Comparison of ENCODE assay signal across 12 mouse cellular contexts in genomic region chr7:90061701-90062100, GRCm38 (mm10).
DNase-seq lines count a peak whose midpoint lies in the region; ATAC-seq and TF ChIP-seq lines count a peak whose summit lies in the region.
"Had no signal": no experiment of that assay in that cellular context is flagged by ENCODE, and none has a peak within 500 bp of the region (broad histone marks: within the 10 kb centered on the region; RNA-seq: fewer than 3 reads in every experiment).

No protein-coding gene starts in this region.

- intact Hi-C loops in gastrocnemius, adult 2 months (cut with DNase I): no loop called here
- intact Hi-C loops in left cerebral cortex, adult 2 months (cut with DNase I): no loop called here
- intact Hi-C loops in left cerebral cortex, postnatal 36 days (cut with DNase I): no loop called here

- 27% methylated on average over 7 of the region's 7 CpGs for WGBS in embryonic facial prominence, embryonic 15.5 days
- WGBS in small intestine, adult 2 months: 66% methylated on average over 7 of the region's 7 CpGs
- WGBS in forebrain, embryonic 15.5 days: 85% methylated on average over 7 of the region's 7 CpGs

- H3K9me3 ChIP-seq in embryonic facial prominence, embryonic 15.5 days (replicated peaks): no peaks in the 10 kb centered on the region
- no peaks in the 10 kb centered on the region for H3K9me3 ChIP-seq in forebrain, embryonic 15.5 days
- H3K9me3 ChIP-seq: hindbrain, embryonic 12.5 days had no signal

- ATAC-seq in embryonic facial prominence, embryonic 15.5 days (ENCODE audit: insufficient number of reproducible peaks, low FRiP score, low TSS enrichment, low read depth): no peak
- no peak for ATAC-seq in forebrain, embryonic 15.5 days (replicated peaks)

- TF ChIP-seq CTCF in gastrocnemius, adult 2 months (IDR thresholded peaks at IDR 0.05): no peak
- no peak for TF ChIP-seq CTCF in left cerebral cortex, adult 2 months (IDR thresholded peaks at IDR 0.05)
- no peak for TF ChIP-seq CTCF in small intestine, adult 2 months (IDR thresholded peaks at IDR 0.05; ENCODE audit: extremely low read depth, insufficient read length, insufficient replicate concordance, low read depth, low read length)

- no peak overlapping the region for H3K4me3 ChIP-seq in gastrocnemius, adult 2 months
- H3K4me3 ChIP-seq in left cerebral cortex, adult 2 months: no peak overlapping the region
- no peak overlapping the region for H3K4me3 ChIP-seq in embryonic facial prominence, embryonic 15.5 days (replicated peaks)
- H3K4me3 ChIP-seq in small intestine, adult 2 months (ENCODE audit: low read depth, low read length): no peak overlapping the region
- H3K4me3 ChIP-seq in forebrain, embryonic 15.5 days: no peak overlapping the region
- H3K4me3 ChIP-seq: hindbrain, embryonic 12.5 days; myocyte had no signal

- no peak overlapping the region; the same call in 1 of the 2 replicates for H3K4me2 ChIP-seq in embryonic facial prominence, embryonic 15.5 days (replicated peaks)
- no peak overlapping the region for H3K4me2 ChIP-seq in forebrain, embryonic 15.5 days (replicated peaks)
- H3K4me2 ChIP-seq: hindbrain, embryonic 12.5 days had no signal

- peaks cover 24% of the 10 kb centered on the region for H3K4me1 ChIP-seq in embryonic facial prominence, embryonic 15.5 days
- H3K4me1 ChIP-seq in small intestine, adult 2 months (ENCODE audit: control insufficient read depth, insufficient read depth, insufficient read length, low read length): peaks cover 25% of the 10 kb centered on the region
- H3K4me1 ChIP-seq in forebrain, embryonic 15.5 days: no peaks in the 10 kb centered on the region
- H3K4me1 ChIP-seq: hindbrain, embryonic 12.5 days had no signal

- H3K27me3 ChIP-seq in embryonic facial prominence, embryonic 15.5 days: no peaks in the 10 kb centered on the region
- no peaks in the 10 kb centered on the region for H3K27me3 ChIP-seq in small intestine, adult 2 months (ENCODE audit: control insufficient read depth, insufficient read depth, low read length)
- H3K27me3 ChIP-seq in forebrain, embryonic 15.5 days: no peaks in the 10 kb centered on the region
- H3K27me3 ChIP-seq: hindbrain, embryonic 12.5 days had no signal

- H3K36me3 ChIP-seq in embryonic facial prominence, embryonic 15.5 days: no peaks in the 10 kb centered on the region
- no peaks in the 10 kb centered on the region for H3K36me3 ChIP-seq in small intestine, adult 2 months (ENCODE audit: control insufficient read depth, insufficient read depth, low read length)
- H3K36me3 ChIP-seq in forebrain, embryonic 15.5 days: no peaks in the 10 kb centered on the region
- H3K36me3 ChIP-seq: hindbrain, embryonic 12.5 days had no signal

- TF ChIP-seq POLR2A in small intestine, adult 2 months (IDR thresholded peaks at IDR 0.05; ENCODE audit: low read depth, low read length): no peak

- no peak for DNase-seq in gastrocnemius, adult 2 months
- DNase-seq in gastrocnemius, postnatal 10 days: no peak
- DNase-seq in left cerebral cortex, adult 2 months (ENCODE audit: extremely low spot score in 1 of 2, low spot score in 2 of 2): no peak
- no peak for DNase-seq in left cerebral cortex, postnatal 36 days (ENCODE audit: low spot score in 2 of 2)
- no peak for DNase-seq in ovary, adult 18-20 months (ENCODE audit: low spot score)
- DNase-seq: cerebellum, adult 2 months; kidney, postnatal 4 days had no signal

- H3K27ac ChIP-seq in gastrocnemius, adult 2 months: peak overlapping the region; percentile 81
- H3K27ac ChIP-seq in left cerebral cortex, adult 2 months: peak overlapping the region; percentile 76; the same call in 1 of the 2 replicates
- H3K27ac ChIP-seq in embryonic facial prominence, embryonic 15.5 days (replicated peaks): peak overlapping the region; percentile 45
- peak overlapping the region; percentile 66 for H3K27ac ChIP-seq in small intestine, adult 2 months (ENCODE audit: insufficient read depth, low read depth, low read length)
- no peak overlapping the region for H3K27ac ChIP-seq in forebrain, embryonic 15.5 days (replicated peaks)
- H3K27ac ChIP-seq: hindbrain, embryonic 12.5 days had no signal

- no peak overlapping the region for H3K9ac ChIP-seq in embryonic facial prominence, embryonic 15.5 days
- no peak overlapping the region for H3K9ac ChIP-seq in forebrain, embryonic 15.5 days (replicated peaks)
- H3K9ac ChIP-seq: hindbrain, embryonic 12.5 days had no signal
